Mouse (Mus musculus): ENCODE results near the gene Taar7d.

DNA sequence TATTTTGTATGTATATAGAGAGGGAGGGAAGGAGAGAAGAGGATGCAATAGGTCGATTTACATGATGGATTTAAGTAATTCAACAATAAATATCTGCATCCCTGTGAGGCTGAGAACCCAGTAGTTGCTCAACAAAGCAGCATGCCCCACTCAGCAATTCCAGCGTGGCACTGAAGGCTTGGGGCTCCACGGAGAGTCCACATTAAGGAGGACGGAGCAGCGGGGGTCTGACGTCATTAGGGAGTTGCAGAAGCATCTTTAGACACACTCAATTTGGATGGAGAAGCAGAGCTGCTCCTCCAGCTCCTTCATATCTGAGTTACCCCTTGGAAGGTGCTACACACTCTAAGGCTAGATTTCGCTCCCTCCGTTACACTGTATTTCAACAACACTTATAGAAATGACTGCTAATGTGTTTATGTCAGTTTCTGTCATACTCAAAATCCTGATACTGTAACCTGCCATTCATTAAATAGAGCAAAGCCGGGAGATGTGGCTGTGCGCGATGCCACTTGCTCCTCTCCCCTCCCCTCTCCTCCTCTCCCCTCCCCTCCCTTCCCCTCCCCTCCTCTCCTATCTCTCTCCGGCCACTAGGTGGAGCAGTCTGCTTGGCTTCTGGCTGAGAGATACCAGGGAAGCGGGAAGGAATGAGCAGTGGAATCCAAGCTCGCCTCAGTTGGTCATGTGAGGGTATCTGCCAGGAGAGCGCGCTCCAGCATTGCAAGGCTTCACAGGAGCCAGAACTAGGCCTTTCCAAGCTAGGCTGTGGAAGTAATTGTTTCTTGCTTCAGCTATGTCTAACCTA is 47.9 kb upstream of the Taar7d start:
- TF ChIP-seq CTCF (IDR thresholded peaks at IDR 0.05; ENCODE audit: low read depth) (peak; percentile 86), EP300 (IDR thresholded peaks at IDR 0.05; ENCODE audit: low read depth) (no peak)

Data from liver, postnatal 0 days (tissue).